Mouse (Mus musculus) liver, adult 2 months (tissue): ENCODE results near the gene Trmo. TPM values are rescaled to one million over a fixed set of nuclear protein-coding genes. Genes with fewer than 3 reads are reported as not detected.
A peak's percentile ranks its signal among the peaks of the same experiment; 100 is the strongest.

Experiments
- DNase-seq: peaks from one replicate; pipeline ENCODE4 v3.0.0-alpha.2; 2011; ENCODE audit warnings: low read depth, low spot score; ENCODE audit errors: extremely low read depth
- H3K27ac ChIP-seq: fragments of 200-500 bp; replicated peaks from 2 replicates; pipeline ENCODE4 v1.5.1; 2012; ENCODE audit warnings: low read depth, mild to moderate bottlenecking, control low read depth, inconsistent platforms, low read length; ENCODE audit not compliant: insufficient read depth
- H3K27me3 ChIP-seq: fragments of 200-500 bp; 2 replicates; pipeline ENCODE4 v1.6.1; 2012; ENCODE audit warnings: mild to moderate bottlenecking, moderate library complexity, low read length, inconsistent platforms; ENCODE audit not compliant: control insufficient read depth, insufficient read depth
- H3K36me3 ChIP-seq: fragments of 200-500 bp; 2 replicates; pipeline ENCODE4 v1.6.1; 2012; ENCODE audit warnings: low read length, inconsistent platforms; ENCODE audit not compliant: control insufficient read depth, insufficient read depth
- H3K4me1 ChIP-seq: fragments of 200-500 bp; 2 replicates; pipeline ENCODE4 v1.6.1; 2011; ENCODE audit warnings: low read length; ENCODE audit not compliant: control insufficient read depth, insufficient read depth
- H3K4me3 ChIP-seq: fragments of 200-500 bp; 2 replicates; pipeline ENCODE4 v1.5.1; 2011; ENCODE audit warnings: low read depth, mild to moderate bottlenecking, control low read depth, low read length, moderate library complexity; ENCODE audit not compliant: insufficient read depth
- H3K79me2 ChIP-seq: fragments of 200-500 bp; 2 replicates; pipeline ENCODE4 v1.6.1; 2012; ENCODE audit warnings: inconsistent platforms, mild to moderate bottlenecking, low read length, moderate library complexity; ENCODE audit not compliant: control insufficient read depth, insufficient read depth
- H3K9ac ChIP-seq: fragments of 200-500 bp; 2 replicates; pipeline ENCODE4 v1.6.1; 2012; ENCODE audit warnings: low read depth, mild to moderate bottlenecking, control low read depth, inconsistent platforms, low read length
- CTCF ChIP-seq: fragments of 200-500 bp; IDR thresholded peaks from 2 replicates; pipeline ENCODE4 v1.5.1; 2011; ENCODE audit warnings: low read depth, low read length, control low read depth
- POLR2A ChIP-seq: fragments of 200-500 bp; IDR thresholded peaks from 2 replicates; pipeline ENCODE4 v1.6.1; 2011; ENCODE audit warnings: low read length, control low read depth; ENCODE audit not compliant: insufficient read depth; ENCODE audit errors: extremely low read depth
- WGBS: fragments of 180-500 bp; shearing (Covaris S2); methylation state at CpG from one replicate; pipeline ENCODE4 v1.1.7; 2018; 5-methylcytosine and 5-hydroxymethylcytosine counted together
- polyA plus RNA-seq: library from polyadenylated mRNA; depleted of rRNA; stranded (reverse); fragments of >200 nt; gene quantifications from 2 replicates; pipeline ENCODE4 v1.2.3, GENCODE M21; 2012
- total RNA-seq: library from RNA; depleted of rRNA; stranded (reverse); fragments of >200 nt; gene quantifications from 2 replicates; pipeline ENCODE4 v1.2.3, GENCODE M21; 2014

The Trmo gene
- total and polyA plus RNA-seq, 2 experiments: 4.0 to 4.5 TPM

DNA sequence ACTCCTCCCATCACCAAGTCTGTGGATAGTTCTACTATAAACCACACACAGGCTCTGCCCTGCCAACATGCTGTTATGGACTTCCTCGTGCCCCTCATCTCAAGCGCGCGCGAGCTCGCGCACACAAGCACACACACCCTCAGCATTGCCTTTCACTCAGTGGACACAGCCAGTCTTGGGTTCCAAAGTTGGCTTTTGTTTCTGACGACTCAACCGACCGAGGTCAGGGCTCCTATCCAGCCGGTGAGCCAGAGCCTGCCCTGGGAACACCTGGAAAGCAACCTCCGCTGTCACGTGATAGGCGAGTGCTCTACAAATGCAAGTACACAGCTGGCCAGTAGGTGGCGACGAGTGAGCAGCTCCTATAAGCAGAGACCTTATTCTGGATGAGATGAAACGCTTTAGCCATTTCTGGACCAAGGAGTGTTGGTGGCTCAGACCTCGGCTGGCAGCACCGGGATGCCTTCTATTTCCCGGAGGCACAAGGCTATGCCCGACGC, 14.3 kb downstream of the Trmo start:
- no peak for TF ChIP-seq POLR2A
- TF ChIP-seq CTCF: peak; percentile 89
- Histone ChIP-seq H3K4me1 (peaks cover 2% of the 10 kb centered on the region; the same call in 1 of the 2 replicates), H3K4me3 (peak overlapping the region; percentile 40), H3K36me3 (peaks cover 10% of the 10 kb centered on the region), H3K9ac (peak overlapping the region; percentile 8; the same call in 1 of the 2 replicates), H3K27me3 (no peaks in the 10 kb centered on the region), H3K79me2 (no peaks in the 10 kb centered on the region), H3K27ac (no peak overlapping the region)
- DNase-seq: peak; percentile 89
- WGBS: 18% methylated on average over 22 of the region's 22 CpGs

DNA sequence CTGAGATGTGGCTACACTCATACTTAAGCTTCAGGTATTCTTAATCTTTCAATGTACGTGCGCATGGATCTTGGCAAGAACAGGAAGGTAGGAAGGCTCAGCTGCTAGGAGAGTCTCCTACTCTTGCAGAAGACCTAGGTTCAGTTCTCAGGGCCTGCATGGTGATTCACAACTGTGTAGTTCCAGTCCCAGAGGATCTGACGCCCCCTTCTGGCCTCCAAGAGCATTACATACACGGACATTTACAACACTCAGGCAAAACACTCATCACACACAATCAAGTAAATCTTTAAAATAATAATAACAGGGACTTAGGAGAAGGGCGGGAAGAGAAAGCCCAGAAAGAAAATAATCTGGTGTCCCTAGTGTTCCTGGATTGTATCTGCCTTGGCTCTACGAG, 14.8 kb downstream of the Trmo start:
- H3K27me3 ChIP-seq: no peaks in the 10 kb centered on the region
- TF ChIP-seq POLR2A (no peak), CTCF (peak; percentile 48; the same call in 1 of the 2 replicates)
- DNase-seq: no peak
- no peak overlapping the region for H3K27ac ChIP-seq
- WGBS: 54% methylated on average over 6 of the region's 6 CpGs
- H3K4me1 ChIP-seq: peaks cover 2% of the 10 kb centered on the region; the same call in 1 of the 2 replicates
- H3K4me3 ChIP-seq: no peak overlapping the region
- H3K9ac ChIP-seq: no peak overlapping the region
- no peaks in the 10 kb centered on the region for H3K79me2 ChIP-seq
- H3K36me3 ChIP-seq: peaks cover 7% of the 10 kb centered on the region

DNA sequence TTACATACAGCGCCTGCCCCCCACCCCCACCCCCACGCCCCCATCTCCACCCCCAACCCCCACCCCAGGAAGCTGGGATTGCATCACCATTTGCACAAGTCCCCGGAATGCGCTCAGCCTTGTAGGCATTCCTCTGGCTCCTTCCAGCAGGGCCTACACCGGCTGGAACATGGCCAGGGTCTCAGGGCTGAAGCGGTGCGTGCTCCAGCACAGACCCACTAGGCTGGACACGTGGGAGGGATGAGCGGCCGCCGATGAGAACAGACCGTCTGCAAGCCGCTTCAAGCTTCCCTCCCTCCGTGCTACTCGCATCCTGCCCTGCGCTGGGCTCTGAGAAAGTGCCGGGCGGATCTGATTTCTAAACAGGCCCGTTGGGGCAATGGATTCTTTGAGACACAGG, 18.2 kb downstream of the Trmo start:
- Histone ChIP-seq H3K27me3 (peaks cover 8% of the 10 kb centered on the region; the same call in 1 of the 2 replicates), H3K36me3 (no peaks in the 10 kb centered on the region), H3K79me2 (no peaks in the 10 kb centered on the region), H3K4me1 (peaks cover 2% of the 10 kb centered on the region; the same call in 1 of the 2 replicates), H3K27ac (no peak overlapping the region), H3K9ac (no peak overlapping the region), H3K4me3 (no peak overlapping the region)
- WGBS: 8% methylated on average over 19 of the region's 19 CpGs
- no peak for TF ChIP-seq CTCF
- no peak for DNase-seq

DNA sequence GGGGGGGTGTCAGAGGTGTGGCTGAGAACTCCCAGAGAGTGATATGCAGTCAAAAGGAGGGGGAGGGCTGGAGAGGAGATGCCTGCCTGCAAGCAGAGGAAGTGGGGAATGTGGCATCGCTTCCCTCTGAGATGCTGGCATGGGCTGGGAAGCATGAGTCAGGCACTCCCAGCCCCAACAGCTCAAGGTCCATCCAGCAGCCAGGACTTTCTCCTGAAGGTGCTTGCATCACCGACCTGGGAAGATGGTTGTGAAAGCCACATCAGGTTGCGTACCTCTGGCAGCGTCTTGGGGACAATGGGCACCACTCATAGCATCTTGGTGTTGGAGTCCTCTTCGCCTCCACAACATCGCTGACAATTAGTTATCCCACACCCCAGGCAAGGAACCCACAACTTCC, 18.8 kb downstream of the Trmo start:
- no peak overlapping the region for H3K4me3 ChIP-seq
- TF ChIP-seq POLR2A: no peak
- TF ChIP-seq CTCF: no peak
- peaks cover 2% of the 10 kb centered on the region; the same call in 1 of the 2 replicates for H3K4me1 ChIP-seq
- no peak overlapping the region for H3K9ac ChIP-seq
- H3K27me3 ChIP-seq: peaks cover 8% of the 10 kb centered on the region; the same call in 1 of the 2 replicates
- WGBS: 38% methylated on average over 6 of the region's 6 CpGs
- H3K27ac ChIP-seq: no peak overlapping the region
- DNase-seq: no peak
- H3K36me3 ChIP-seq: no peaks in the 10 kb centered on the region
- H3K79me2 ChIP-seq: no peaks in the 10 kb centered on the region

DNA sequence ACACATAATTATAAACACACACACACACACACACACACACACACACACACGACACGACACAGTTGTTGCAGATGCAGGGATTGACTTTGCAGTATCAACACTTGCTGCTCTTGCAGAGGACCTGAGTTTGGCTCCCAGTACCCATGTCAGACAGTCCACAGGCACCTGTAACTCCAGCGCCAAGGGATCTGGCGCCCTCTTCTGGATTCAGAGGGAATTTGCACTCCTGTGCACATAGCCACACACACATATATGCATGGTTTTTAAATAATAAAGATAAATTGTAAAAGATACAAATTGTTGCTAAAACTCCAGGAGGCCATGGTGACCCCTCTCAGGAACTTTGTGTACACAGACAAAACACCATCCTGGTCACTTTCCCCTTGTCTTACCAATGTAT, 20.2 kb downstream of the Trmo start:
- Histone ChIP-seq H3K4me3 (no peak overlapping the region), H3K27ac (no peak overlapping the region), H3K79me2 (no peaks in the 10 kb centered on the region), H3K4me1 (no peaks in the 10 kb centered on the region), H3K27me3 (peaks cover 8% of the 10 kb centered on the region; the same call in 1 of the 2 replicates), H3K36me3 (no peaks in the 10 kb centered on the region), H3K9ac (no peak overlapping the region)
- DNase-seq: no peak
- WGBS: 69% methylated on average over 4 of the region's 4 CpGs
- TF ChIP-seq POLR2A (no peak), CTCF (peak; percentile 37; the same call in 1 of the 2 replicates)

DNA sequence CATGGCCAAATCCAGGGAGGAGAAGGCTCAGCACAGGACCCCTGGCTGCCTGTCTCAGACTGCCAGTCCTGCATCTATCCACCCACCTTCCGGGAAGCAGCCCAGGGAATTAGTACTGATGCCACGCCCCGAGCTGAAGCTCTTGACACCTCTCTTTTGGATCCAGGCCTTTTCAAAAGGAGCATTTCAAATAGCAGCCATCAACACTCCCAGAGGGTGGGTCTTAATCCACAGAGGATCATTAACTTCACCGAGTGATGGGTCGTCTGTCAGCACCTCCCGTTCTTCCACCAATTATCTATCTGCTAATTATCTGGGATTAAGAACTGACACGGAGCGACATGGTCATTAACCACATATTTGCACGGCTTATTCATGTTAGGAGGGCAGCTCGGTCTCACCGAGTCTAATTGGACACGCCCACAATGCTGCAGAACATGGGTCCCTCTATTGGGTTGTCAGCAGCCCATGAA, 21.7 kb downstream of the Trmo start:
- Histone ChIP-seq H3K27me3 (peaks cover 8% of the 10 kb centered on the region; the same call in 1 of the 2 replicates), H3K4me1 (no peaks in the 10 kb centered on the region), H3K79me2 (no peaks in the 10 kb centered on the region), H3K27ac (no peak overlapping the region), H3K36me3 (no peaks in the 10 kb centered on the region), H3K9ac (no peak overlapping the region), H3K4me3 (no peak overlapping the region)
- WGBS: 14% methylated on average over 12 of the region's 12 CpGs
- DNase-seq: no peak
- no peak for TF ChIP-seq POLR2A
- no peak for TF ChIP-seq CTCF
